Mouse (Mus musculus): ENCODE data around the gene Lysmd4. TPM values are rescaled to one million over a fixed set of nuclear protein-coding genes. Genes with fewer than 3 reads are reported as not detected.

Lysmd4 gene
- polyA plus RNA-seq, 1 experiment from 2014 or later: 17.5 TPM

- Histone ChIP-seq H3K9me3 (ENCODE audit: control insufficient read depth, low read length) (no peaks in the 10 kb centered on the region), H3K4me3 (ENCODE audit: low read depth, low read length) (no peak overlapping the region), H3K4me1 (ENCODE audit: control insufficient read depth, insufficient read depth, low read length) (no peaks in the 10 kb centered on the region), H3K27me3 (ENCODE audit: control insufficient read depth, insufficient read depth, low read length) (no peaks in the 10 kb centered on the region), H3K9ac (ENCODE audit: low read length) (no peak overlapping the region), H3K4me2 (ENCODE audit: low read depth) (no peak overlapping the region), H3K27ac (ENCODE audit: low read depth, low read length) (no peak overlapping the region), H3K36me3 (ENCODE audit: control insufficient read depth, insufficient read depth, low read length) (no peaks in the 10 kb centered on the region)
- ATAC-seq (ENCODE audit: insufficient read depth, low FRiP score, low TSS enrichment) (no peak), DNase-seq (ENCODE audit: low spot score) (no peak)
- 89% methylated on average over 4 of the region's 4 CpGs for WGBS
Measured at GRCm38 (mm10) chr7:67287456-67287855, 65.1 kb downstream of the Lysmd4 start.

DNA sequence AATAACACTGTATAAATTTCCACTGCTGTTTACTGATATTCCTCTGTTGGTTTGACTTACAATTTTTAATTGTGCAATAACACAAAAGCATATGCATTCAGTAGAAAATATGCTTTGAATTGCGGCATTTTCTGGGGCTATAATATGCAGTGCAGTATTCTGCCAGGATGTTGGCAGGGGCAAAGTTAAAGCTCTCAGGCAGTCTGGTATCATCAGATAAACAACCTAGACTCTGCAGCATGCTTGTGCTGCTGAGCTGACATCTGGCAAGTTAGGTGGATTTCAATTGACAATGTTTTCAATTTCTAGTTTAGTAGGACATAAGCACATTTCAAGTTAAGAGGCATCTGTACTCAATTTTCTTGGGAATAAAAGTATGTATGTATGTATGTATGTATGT is 69.0 kb downstream of the Lysmd4 start:
- H3K4me2 ChIP-seq (ENCODE audit: low read depth): no peak overlapping the region
- no peak overlapping the region for H3K27ac ChIP-seq (ENCODE audit: low read depth, low read length)
- no peaks in the 10 kb centered on the region for H3K4me1 ChIP-seq (ENCODE audit: control insufficient read depth, insufficient read depth, low read length)
- DNase-seq (ENCODE audit: low spot score) (no peak), ATAC-seq (ENCODE audit: insufficient read depth, low FRiP score, low TSS enrichment) (no peak)
- H3K9ac ChIP-seq (ENCODE audit: low read length): no peak overlapping the region
- no peaks in the 10 kb centered on the region for H3K27me3 ChIP-seq (ENCODE audit: control insufficient read depth, insufficient read depth, low read length)
- H3K9me3 ChIP-seq (ENCODE audit: control insufficient read depth, low read length): no peaks in the 10 kb centered on the region
- 100% methylated on average over 1 of the region's 1 CpGs for WGBS
- no peaks in the 10 kb centered on the region for H3K36me3 ChIP-seq (ENCODE audit: control insufficient read depth, insufficient read depth, low read length)
- H3K4me3 ChIP-seq (ENCODE audit: low read depth, low read length): no peak overlapping the region

- Histone ChIP-seq H3K4me1 (ENCODE audit: control insufficient read depth, insufficient read depth, low read length) (no peaks in the 10 kb centered on the region), H3K27ac (ENCODE audit: low read depth, low read length) (no peak overlapping the region), H3K9ac (ENCODE audit: low read length) (no peak overlapping the region), H3K4me3 (ENCODE audit: low read depth, low read length) (no peak overlapping the region), H3K36me3 (ENCODE audit: control insufficient read depth, insufficient read depth, low read length) (no peaks in the 10 kb centered on the region), H3K9me3 (ENCODE audit: control insufficient read depth, low read length) (no peaks in the 10 kb centered on the region), H3K4me2 (ENCODE audit: low read depth) (no peak overlapping the region), H3K27me3 (ENCODE audit: control insufficient read depth, insufficient read depth, low read length) (no peaks in the 10 kb centered on the region)
- WGBS: 89% methylated on average over 1 of the region's 1 CpGs
- no peak for ATAC-seq (ENCODE audit: insufficient read depth, low FRiP score, low TSS enrichment)
- DNase-seq (ENCODE audit: low spot score): no peak
Measured at GRCm38 (mm10) chr7:67296419-67296818, 74.1 kb downstream of the Lysmd4 start.

DNA sequence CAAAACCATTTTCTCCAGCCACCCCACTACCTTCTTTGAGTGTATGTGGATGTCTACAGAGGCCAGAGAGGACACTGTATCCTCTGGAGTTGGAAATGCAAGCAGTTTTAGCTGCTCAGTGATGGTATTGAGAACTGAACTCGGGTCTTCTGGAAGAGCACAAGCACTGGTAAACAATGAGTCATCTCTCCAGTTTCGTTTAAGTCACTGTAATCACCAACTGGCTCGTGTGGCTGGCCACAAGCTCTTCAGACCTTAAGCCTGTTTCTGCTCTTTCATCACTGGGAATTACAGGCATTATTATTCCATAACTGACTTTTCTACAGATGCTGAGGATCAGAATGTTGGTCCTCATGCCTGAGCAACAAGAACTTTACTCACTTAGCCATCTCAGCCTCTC is 82.6 kb downstream of the Lysmd4 start:
- H3K36me3 ChIP-seq (ENCODE audit: control insufficient read depth, insufficient read depth, low read length): no peaks in the 10 kb centered on the region
- H3K4me3 ChIP-seq (ENCODE audit: low read depth, low read length): no peak overlapping the region
- WGBS: 85% methylated on average over 3 of the region's 3 CpGs
- no peaks in the 10 kb centered on the region for H3K27me3 ChIP-seq (ENCODE audit: control insufficient read depth, insufficient read depth, low read length)
- no peak overlapping the region for H3K27ac ChIP-seq (ENCODE audit: low read depth, low read length)
- no peak overlapping the region for H3K4me2 ChIP-seq (ENCODE audit: low read depth)
- no peaks in the 10 kb centered on the region for H3K9me3 ChIP-seq (ENCODE audit: control insufficient read depth, low read length)
- DNase-seq (ENCODE audit: low spot score): no peak
- no peak for ATAC-seq (ENCODE audit: insufficient read depth, low FRiP score, low TSS enrichment)
- H3K4me1 ChIP-seq (ENCODE audit: control insufficient read depth, insufficient read depth, low read length): no peaks in the 10 kb centered on the region
- no peak overlapping the region for H3K9ac ChIP-seq (ENCODE audit: low read length)

- Histone ChIP-seq H3K27me3 (ENCODE audit: control insufficient read depth, insufficient read depth, low read length) (no peaks in the 10 kb centered on the region), H3K9me3 (ENCODE audit: control insufficient read depth, low read length) (no peaks in the 10 kb centered on the region), H3K27ac (ENCODE audit: low read depth, low read length) (no peak overlapping the region), H3K36me3 (ENCODE audit: control insufficient read depth, insufficient read depth, low read length) (no peaks in the 10 kb centered on the region), H3K9ac (ENCODE audit: low read length) (no peak overlapping the region), H3K4me3 (ENCODE audit: low read depth, low read length) (no peak overlapping the region), H3K4me2 (ENCODE audit: low read depth) (no peak overlapping the region), H3K4me1 (ENCODE audit: control insufficient read depth, insufficient read depth, low read length) (no peaks in the 10 kb centered on the region)
- no peak for ATAC-seq (ENCODE audit: insufficient read depth, low FRiP score, low TSS enrichment)
- DNase-seq (ENCODE audit: low spot score): no peak
- WGBS: 94% methylated on average over 3 of the region's 3 CpGs
Measured at GRCm38 (mm10) chr7:67307078-67307477, 84.7 kb downstream of the Lysmd4 start.

DNA sequence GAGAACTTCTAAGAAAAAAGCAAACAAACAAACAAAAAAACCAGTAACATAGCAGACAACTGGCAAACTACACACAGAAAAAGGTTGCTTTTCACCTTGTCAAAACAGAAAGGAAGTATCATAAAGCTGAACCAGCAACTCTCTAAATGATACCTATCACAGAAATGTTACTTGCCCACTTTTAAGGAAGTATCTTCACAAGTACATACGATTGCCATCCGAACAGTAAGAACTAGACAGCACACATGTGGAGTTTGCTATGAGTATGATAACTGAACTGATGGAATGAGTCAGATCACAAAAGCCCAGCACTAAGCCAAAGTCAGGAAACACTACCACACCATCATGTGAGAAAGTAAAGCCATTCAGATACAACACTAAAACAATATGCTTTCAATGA is 85.8 kb downstream of the Lysmd4 start:
- Histone ChIP-seq H3K27me3 (ENCODE audit: control insufficient read depth, insufficient read depth, low read length) (no peaks in the 10 kb centered on the region), H3K4me1 (ENCODE audit: control insufficient read depth, insufficient read depth, low read length) (no peaks in the 10 kb centered on the region), H3K9me3 (ENCODE audit: control insufficient read depth, low read length) (no peaks in the 10 kb centered on the region), H3K4me2 (ENCODE audit: low read depth) (no peak overlapping the region), H3K36me3 (ENCODE audit: control insufficient read depth, insufficient read depth, low read length) (no peaks in the 10 kb centered on the region), H3K27ac (ENCODE audit: low read depth, low read length) (no peak overlapping the region), H3K9ac (ENCODE audit: low read length) (no peak overlapping the region), H3K4me3 (ENCODE audit: low read depth, low read length) (no peak overlapping the region)
- DNase-seq (ENCODE audit: low spot score) (no peak), ATAC-seq (ENCODE audit: insufficient read depth, low FRiP score, low TSS enrichment) (no peak)
- WGBS: 96% methylated on average over 2 of the region's 2 CpGs

GRCm38 (mm10) chr7:67310151-67310550 is 87.8 kb downstream of the Lysmd4 start:
- H3K4me2 ChIP-seq (ENCODE audit: low read depth): no peak overlapping the region
- no peaks in the 10 kb centered on the region for H3K4me1 ChIP-seq (ENCODE audit: control insufficient read depth, insufficient read depth, low read length)
- H3K27ac ChIP-seq (ENCODE audit: low read depth, low read length): no peak overlapping the region
- no peaks in the 10 kb centered on the region for H3K36me3 ChIP-seq (ENCODE audit: control insufficient read depth, insufficient read depth, low read length)
- H3K9ac ChIP-seq (ENCODE audit: low read length): no peak overlapping the region
- no peak overlapping the region for H3K4me3 ChIP-seq (ENCODE audit: low read depth, low read length)
- DNase-seq (ENCODE audit: low spot score) (no peak), ATAC-seq (ENCODE audit: insufficient read depth, low FRiP score, low TSS enrichment) (no peak)
- no peaks in the 10 kb centered on the region for H3K27me3 ChIP-seq (ENCODE audit: control insufficient read depth, insufficient read depth, low read length)
- H3K9me3 ChIP-seq (ENCODE audit: control insufficient read depth, low read length): no peaks in the 10 kb centered on the region
- 92% methylated on average over 2 of the region's 2 CpGs for WGBS

DNA sequence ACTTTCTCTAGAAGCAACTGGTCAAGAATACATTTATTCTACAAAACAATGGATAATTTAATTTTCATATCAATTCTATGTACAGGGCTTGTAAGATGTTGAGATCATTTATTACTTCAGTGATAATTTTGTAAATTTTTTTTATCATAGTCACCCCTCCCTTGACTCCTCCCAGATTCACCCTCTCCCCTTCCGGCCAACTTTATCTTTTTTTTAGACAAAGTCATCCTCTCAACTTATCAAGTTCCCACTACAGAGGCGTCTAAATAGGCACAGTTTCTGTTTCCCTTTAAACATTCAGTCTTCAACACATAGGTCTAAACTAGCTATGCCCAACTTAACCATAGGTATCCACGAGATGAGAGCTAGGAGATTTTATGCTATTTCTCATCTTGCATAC is 90.9 kb downstream of the Lysmd4 start:
- WGBS: 93% methylated on average over 3 of the region's 3 CpGs
- Histone ChIP-seq H3K4me3 (ENCODE audit: low read depth, low read length) (no peak overlapping the region), H3K27me3 (ENCODE audit: control insufficient read depth, insufficient read depth, low read length) (no peaks in the 10 kb centered on the region), H3K36me3 (ENCODE audit: control insufficient read depth, insufficient read depth, low read length) (no peaks in the 10 kb centered on the region), H3K4me1 (ENCODE audit: control insufficient read depth, insufficient read depth, low read length) (no peaks in the 10 kb centered on the region), H3K9ac (ENCODE audit: low read length) (no peak overlapping the region), H3K9me3 (ENCODE audit: control insufficient read depth, low read length) (no peaks in the 10 kb centered on the region), H3K4me2 (ENCODE audit: low read depth) (no peak overlapping the region), H3K27ac (ENCODE audit: low read depth, low read length) (no peak overlapping the region)
- ATAC-seq (ENCODE audit: insufficient read depth, low FRiP score, low TSS enrichment): no peak
- no peak for DNase-seq (ENCODE audit: low spot score)

DNA sequence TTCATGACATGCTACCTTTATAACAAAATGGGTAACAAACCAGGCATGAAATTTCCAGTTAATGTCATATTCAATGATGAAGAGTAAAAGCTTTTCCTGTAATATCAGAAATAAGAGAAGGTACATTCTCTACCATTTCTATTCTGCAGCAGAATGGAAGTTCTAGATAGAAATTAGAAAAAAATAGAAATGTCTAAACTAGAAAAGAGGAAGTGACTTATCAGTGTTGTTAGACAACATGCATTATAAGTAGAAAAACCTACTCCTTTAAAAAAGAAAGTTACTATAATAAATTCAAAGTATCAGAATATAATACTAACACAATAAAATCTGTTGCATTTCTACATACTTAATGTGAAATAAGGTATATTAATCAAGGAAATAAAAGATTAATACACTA is 96.4 kb downstream of the Lysmd4 start:
- DNase-seq (ENCODE audit: low spot score) (no peak), ATAC-seq (ENCODE audit: insufficient read depth, low FRiP score, low TSS enrichment) (no peak)
- H3K4me1 ChIP-seq (ENCODE audit: control insufficient read depth, insufficient read depth, low read length): no peaks in the 10 kb centered on the region
- no peak overlapping the region for H3K27ac ChIP-seq (ENCODE audit: low read depth, low read length)
- no peaks in the 10 kb centered on the region for H3K27me3 ChIP-seq (ENCODE audit: control insufficient read depth, insufficient read depth, low read length)
- no peak overlapping the region for H3K4me2 ChIP-seq (ENCODE audit: low read depth)
- H3K36me3 ChIP-seq (ENCODE audit: control insufficient read depth, insufficient read depth, low read length): no peaks in the 10 kb centered on the region
- H3K9ac ChIP-seq (ENCODE audit: low read length): no peak overlapping the region
- H3K9me3 ChIP-seq (ENCODE audit: control insufficient read depth, low read length): no peaks in the 10 kb centered on the region
- H3K4me3 ChIP-seq (ENCODE audit: low read depth, low read length): no peak overlapping the region
